Mouse (Mus musculus): ENCODE measurements around the gene Iqgap1. TPM values are rescaled to one million over a fixed set of nuclear protein-coding genes. Genes with fewer than 3 reads are reported as not detected.

Gene Iqgap1
- total RNA-seq, 2 experiments from 2014 or later, result 18.1 TPM

GRCm38 (mm10) chr7:80670889-80671288 is 154.9 kb downstream of the Iqgap1 start:
- DNase-seq (ENCODE audit: low spot score in 2 of 2), result no peak

GRCm38 (mm10) chr7:80667190-80667589 is 158.6 kb downstream of the Iqgap1 start:
- DNase-seq (ENCODE audit: low spot score in 2 of 2), result no peak

- no peak for DNase-seq (ENCODE audit: low spot score in 2 of 2)
Measured at GRCm38 (mm10) chr7:80666198-80666915, 159.4 kb downstream of the Iqgap1 start.

Other genes starting within 250 kb of the Iqgap1 start
- 10 to 100 TPM; 20.2 to 20.8 TPM for gene Crtc3, start 137.1 kb downstream of the Iqgap1 start, total RNA-seq (2021)
- 10 to 100 TPM; 14.7 to 16.3 TPM for gene Zscan2, start 34.9 kb upstream of the Iqgap1 start, total RNA-seq (2021)
- 10 to 100 TPM; 27.2 to 31.5 TPM for gene Wdr73, start 75.3 kb upstream of the Iqgap1 start, total RNA-seq (2021)
- 10 to 100 TPM in 1 of 2 experiments, 1 to 10 TPM in 1; 10.0 to 10.6 TPM for gene Nmb, start 79.1 kb upstream of the Iqgap1 start, total RNA-seq (2021)
- 10 to 100 TPM; 46.0 to 51.3 TPM for gene Sec11a, start 121.8 kb upstream of the Iqgap1 start, total RNA-seq (2021)
- gene Zfp592, start 167.7 kb upstream of the Iqgap1 start, total RNA-seq (2021), result 10 to 100 TPM; 19.4 to 20.4 TPM
- under 1 TPM; 0.79 to 0.82 TPM for gene Alpk3, start 231.6 kb upstream of the Iqgap1 start, total RNA-seq (2021)